Mouse (Mus musculus) embryonic facial prominence, embryonic 13.5 days (tissue): ENCODE data around the gene Gm13090. TPM values are rescaled to one million over a fixed set of nuclear protein-coding genes. Genes with fewer than 3 reads are reported as not detected.

ENCODE experiments used
- ATAC-seq: fragments of 200-750 bp; cut with Nextera tagmentation; 2 replicates; pipeline ENCODE4 v1.8.0; 2017; ENCODE audit warnings: low read depth; ENCODE audit not compliant: insufficient number of reproducible peaks, insufficient read depth, low FRiP score, low TSS enrichment
- H3K27ac ChIP-seq: fragments of 300-500 bp; sonication (generic); 2 replicates; pipeline ENCODE4 v1.5.1; 2015; ENCODE audit warnings: moderate library complexity, mild to moderate bottlenecking, inconsistent platforms
- H3K27me3 ChIP-seq: fragments of 300-500 bp; sonication (generic); 2 replicates; pipeline ENCODE4 v1.6.1; 2015; ENCODE audit warnings: mild to moderate bottlenecking, inconsistent platforms
- H3K36me3 ChIP-seq: fragments of 300-500 bp; sonication (generic); 2 replicates; pipeline ENCODE4 v1.6.1; 2015; ENCODE audit warnings: mild to moderate bottlenecking, inconsistent platforms
- H3K4me1 ChIP-seq: fragments of 300-500 bp; sonication (generic); 2 replicates; pipeline ENCODE4 v1.6.1; 2015; ENCODE audit warnings: inconsistent platforms
- H3K4me2 ChIP-seq: fragments of 300-500 bp; sonication (generic); 2 replicates; pipeline ENCODE4 v1.6.1; 2015; ENCODE audit warnings: moderate library complexity, mild to moderate bottlenecking, inconsistent platforms
- H3K4me3 ChIP-seq: fragments of 300-500 bp; sonication (generic); 2 replicates; pipeline ENCODE4 v1.5.1; 2015; ENCODE audit warnings: mild to moderate bottlenecking, inconsistent platforms
- H3K9ac ChIP-seq: fragments of 300-500 bp; sonication (generic); 2 replicates; pipeline ENCODE4 v1.6.1; 2015; ENCODE audit warnings: mild to moderate bottlenecking, inconsistent platforms
- H3K9me3 ChIP-seq: fragments of 300-500 bp; sonication (generic); 2 replicates; pipeline ENCODE4 v1.6.1; 2016; ENCODE audit warnings: inconsistent platforms
- WGBS: fragments of 180-500 bp; shearing (Covaris S2); methylation state at CpG from one replicate; pipeline ENCODE4 v1.1.7; 2015; ENCODE audit warnings: mixed read lengths; 5-methylcytosine and 5-hydroxymethylcytosine counted together
- polyA plus RNA-seq: library from polyadenylated mRNA; unstranded; fragments of >200 nt; fragmentation: Nextera tagmentation; extraction: Ambion mirVana; gene quantifications from 2 replicates; pipeline ENCODE4 v1.2.1, GENCODE M21; 2015

Gm13090 gene
- polyA plus RNA-seq, result not detected in 2 replicates

DNA sequence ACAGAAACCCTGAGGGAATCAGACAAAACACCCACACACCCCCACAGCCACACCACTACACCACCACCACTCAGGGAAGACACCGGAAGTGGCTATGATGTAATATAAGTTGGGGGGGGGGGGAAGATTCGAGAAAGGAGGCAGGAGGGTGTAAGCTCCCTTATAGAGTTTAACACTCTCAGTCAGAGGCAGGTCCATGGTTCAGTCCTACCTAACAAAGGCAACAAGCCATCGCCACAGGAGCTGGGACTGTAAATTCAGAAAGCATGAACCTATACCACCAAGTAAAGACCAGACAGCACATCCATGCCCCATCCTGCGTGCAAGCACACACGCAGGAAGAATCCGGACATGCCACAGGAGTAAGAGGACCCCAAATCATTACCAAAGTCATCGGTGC is at the start of gene Gm13090:
Gene Gm13090 (plus strand): TSS at position 301 of the 400 bp plus-strand sequence.
- Histone ChIP-seq H3K27me3 (no peaks in the 10 kb centered on the region), H3K4me2 (no peak within 1 kb of the TSS), H3K36me3 (peaks cover 38% of the 10 kb centered on the region), H3K4me1 (no peaks in the 10 kb centered on the region), H3K9ac (no peak within 1 kb of the TSS; the same call in 1 of the 2 replicates), H3K27ac (no peak within 1 kb of the TSS), H3K9me3 (no peaks in the 10 kb centered on the region), H3K4me3 (no peak within 1 kb of the TSS)
- ATAC-seq, result no peak
- WGBS, result 83% methylated on average over 7 of the region's 7 CpGs

- Histone ChIP-seq H3K9me3 (no peaks in the 10 kb centered on the region), H3K4me1 (peaks cover 13% of the 10 kb centered on the region), H3K4me3 (no peak overlapping the region), H3K27ac (no peak overlapping the region), H3K27me3 (no peaks in the 10 kb centered on the region), H3K36me3 (peaks cover 5% of the 10 kb centered on the region), H3K9ac (no peak overlapping the region), H3K4me2 (no peak overlapping the region)
- no peak for ATAC-seq
- 87% methylated on average over 5 of the region's 5 CpGs for WGBS
These were observed 47.9 kb upstream of the Gm13090 start for GRCm38 (mm10) chr4:151041506-151041905.

DNA sequence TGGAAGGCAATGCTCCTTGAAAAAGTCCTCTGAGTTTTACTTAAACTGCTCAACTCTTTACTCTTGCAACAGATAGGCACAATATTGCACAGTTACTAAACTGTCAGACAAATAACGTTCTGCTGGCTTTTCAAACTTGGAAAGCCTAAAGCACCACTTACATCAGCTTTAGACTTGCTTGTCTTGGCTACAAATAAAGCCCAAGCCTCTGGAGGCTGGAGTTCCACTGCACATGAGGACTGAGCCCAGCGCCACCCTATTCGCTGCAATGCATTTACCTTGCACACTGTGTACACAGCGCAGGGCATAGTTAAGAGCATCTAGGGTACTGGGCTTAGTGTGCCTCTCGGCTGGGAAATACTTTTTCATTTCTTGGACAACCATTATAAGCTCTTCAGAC is 46.1 kb upstream of the Gm13090 start:
- WGBS, result 46% methylated on average over 5 of the region's 5 CpGs
- Histone ChIP-seq H3K27ac (no peak overlapping the region), H3K4me1 (peaks cover 13% of the 10 kb centered on the region), H3K9me3 (no peaks in the 10 kb centered on the region), H3K36me3 (peaks cover 20% of the 10 kb centered on the region), H3K4me3 (peak overlapping the region; percentile 66), H3K27me3 (no peaks in the 10 kb centered on the region), H3K9ac (peak overlapping the region; percentile 81), H3K4me2 (peak overlapping the region; percentile 99)
- ATAC-seq, result no peak

- Histone ChIP-seq H3K9ac (peak within 1 kb of the TSS; percentile 81), H3K4me3 (peak within 1 kb of the TSS; percentile 66), H3K27ac (peak within 1 kb of the TSS; percentile 28; the same call in 1 of the 2 replicates), H3K27me3 (no peaks in the 10 kb centered on the region), H3K4me1 (peaks cover 13% of the 10 kb centered on the region), H3K9me3 (no peaks in the 10 kb centered on the region), H3K36me3 (peaks cover 28% of the 10 kb centered on the region), H3K4me2 (peak within 1 kb of the TSS; percentile 99)
- ATAC-seq, result peak; percentile 97
- WGBS, result under 1% methylated on average over 79 of the region's 79 CpGs
These were observed 45.1 kb upstream of the Gm13090 start, which contains the start of gene Per3 for GRCm38 (mm10) chr4:151044037-151044943. Per3 (minus strand) TSS chr4:151044665.

DNA sequence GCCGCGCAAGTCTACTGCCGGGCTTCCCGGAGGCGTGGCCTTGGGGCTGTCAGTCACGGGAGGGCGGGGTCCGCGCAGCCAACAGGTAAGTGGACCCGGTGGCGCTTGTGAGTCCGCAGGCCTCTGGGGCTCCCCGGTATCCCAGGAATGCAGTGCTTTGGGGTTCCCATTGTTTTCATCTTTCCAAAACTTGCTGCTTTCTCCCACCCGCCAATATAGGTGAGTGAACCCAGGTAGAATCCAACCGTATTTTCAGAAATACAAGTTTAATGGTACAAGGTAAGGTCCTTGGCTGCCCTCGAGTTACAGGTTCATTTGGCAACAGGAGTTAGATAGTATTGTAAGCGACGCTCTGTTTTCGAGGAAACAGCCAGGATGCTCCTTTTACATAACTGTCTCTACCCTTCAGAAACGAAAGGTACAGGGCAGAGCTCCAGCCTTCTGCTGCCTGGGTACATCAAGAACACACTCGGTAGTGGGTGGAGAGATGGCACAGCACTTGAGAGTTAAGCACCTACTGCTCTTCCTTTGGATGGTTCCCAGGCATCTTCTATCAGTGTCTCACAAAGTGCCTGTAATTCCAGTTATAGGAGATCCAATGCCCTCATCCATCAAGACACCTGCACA is 44.3 kb upstream of the Gm13090 start:
- Histone ChIP-seq H3K9me3 (no peaks in the 10 kb centered on the region), H3K9ac (peak overlapping the region; percentile 81), H3K4me3 (peak overlapping the region; percentile 66), H3K4me1 (peaks cover 13% of the 10 kb centered on the region), H3K27me3 (no peaks in the 10 kb centered on the region), H3K36me3 (peaks cover 35% of the 10 kb centered on the region), H3K4me2 (peak overlapping the region; percentile 99), H3K27ac (0 out of 2 replicates have a peak overlapping the region, but pooled peaks have one; percentile 16)
- 0 out of 2 replicates have a peak, but pooled peaks have one; percentile 2 for ATAC-seq
- 7% methylated on average over 21 of the region's 21 CpGs for WGBS

- Histone ChIP-seq H3K4me1 (peaks cover 13% of the 10 kb centered on the region), H3K9ac (no peak overlapping the region), H3K9me3 (no peaks in the 10 kb centered on the region), H3K4me3 (no peak overlapping the region), H3K4me2 (no peak overlapping the region), H3K27ac (no peak overlapping the region), H3K27me3 (no peaks in the 10 kb centered on the region), H3K36me3 (peaks cover 48% of the 10 kb centered on the region)
- 84% methylated on average over 3 of the region's 3 CpGs for whole genome bisulfite sequencing
- no peak for ATAC-seq
These were observed 42.8 kb upstream of the Gm13090 start for GRCm38 (mm10) chr4:151046524-151046923.

- Histone ChIP-seq H3K36me3 (peaks cover 76% of the 10 kb centered on the region), H3K9me3 (no peaks in the 10 kb centered on the region), H3K27ac (no peak overlapping the region), H3K4me1 (0 out of 2 replicates have a peak, but pooled peaks cover 2% of the 10 kb centered on the region), H3K9ac (no peak overlapping the region), H3K27me3 (no peaks in the 10 kb centered on the region), H3K4me3 (no peak overlapping the region), H3K4me2 (no peak overlapping the region)
- 85% methylated on average over 1 of the region's 1 CpGs for WGBS
- ATAC-seq, result no peak
These were observed 38.2 kb upstream of the Gm13090 start for GRCm38 (mm10) chr4:151051162-151051561.

- Histone ChIP-seq H3K9ac (peak within 1 kb of the TSS; percentile 91), H3K4me3 (peak within 1 kb of the TSS; percentile 91), H3K9me3 (peaks cover 6% of the 10 kb centered on the region; the same call in 1 of the 2 replicates), H3K27ac (peak within 1 kb of the TSS; percentile 92), H3K4me2 (peak within 1 kb of the TSS; percentile 69), H3K4me1 (peaks cover 18% of the 10 kb centered on the region), H3K36me3 (peaks cover 21% of the 10 kb centered on the region), H3K27me3 (no peaks in the 10 kb centered on the region)
- ATAC-seq, result peak; percentile 100
- under 1% methylated on average over 111 of the region's 114 CpGs for WGBS
These were observed 31.7 kb upstream of the Gm13090 start, which contains the start of gene Vamp3 for GRCm38 (mm10) chr4:151057347-151058321. Vamp3 (minus strand) TSS chr4:151057963.

DNA sequence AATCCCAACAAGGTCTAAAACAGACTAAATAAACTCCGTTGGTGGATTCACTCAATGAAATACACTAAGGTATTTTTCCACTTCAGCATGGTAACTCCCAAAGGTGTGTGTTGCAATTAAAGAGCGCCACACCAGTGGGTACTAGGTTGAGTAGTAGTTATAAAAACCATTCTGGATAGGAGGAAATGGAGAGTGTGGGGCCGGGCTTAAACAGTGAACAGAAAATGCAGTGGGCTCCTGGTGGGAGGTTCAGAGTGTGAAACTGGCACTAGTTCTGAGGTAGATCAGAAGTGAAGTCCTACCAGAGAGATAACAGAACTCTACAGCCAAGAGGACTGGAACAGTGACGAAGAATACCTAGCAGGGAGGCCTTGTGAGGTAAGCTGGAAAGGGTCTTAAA is 30.7 kb upstream of the Gm13090 start:
- Histone ChIP-seq H3K36me3 (peaks cover 14% of the 10 kb centered on the region), H3K27ac (peak overlapping the region; percentile 84), H3K9me3 (peaks cover 6% of the 10 kb centered on the region; the same call in 1 of the 2 replicates), H3K9ac (peak overlapping the region; percentile 67), H3K27me3 (no peaks in the 10 kb centered on the region), H3K4me2 (peak overlapping the region; percentile 69), H3K4me3 (peak overlapping the region; percentile 91), H3K4me1 (peaks cover 18% of the 10 kb centered on the region)
- no peak for ATAC-seq
- WGBS, result 80% methylated on average over 4 of the region's 4 CpGs

- Histone ChIP-seq H3K27ac (no peak overlapping the region), H3K27me3 (no peaks in the 10 kb centered on the region), H3K36me3 (peaks cover 8% of the 10 kb centered on the region; the same call in 1 of the 2 replicates), H3K4me2 (no peak overlapping the region), H3K9ac (no peak overlapping the region), H3K9me3 (peaks cover 6% of the 10 kb centered on the region; the same call in 1 of the 2 replicates), H3K4me3 (no peak overlapping the region), H3K4me1 (peaks cover 18% of the 10 kb centered on the region)
- no peak for ATAC-seq
- 96% methylated on average over 4 of the region's 4 CpGs for WGBS
These were observed 29.8 kb upstream of the Gm13090 start for GRCm38 (mm10) chr4:151059566-151059965.
